ENCODE assay signal across 8 mouse cellular contexts in the genomic region with DNA sequence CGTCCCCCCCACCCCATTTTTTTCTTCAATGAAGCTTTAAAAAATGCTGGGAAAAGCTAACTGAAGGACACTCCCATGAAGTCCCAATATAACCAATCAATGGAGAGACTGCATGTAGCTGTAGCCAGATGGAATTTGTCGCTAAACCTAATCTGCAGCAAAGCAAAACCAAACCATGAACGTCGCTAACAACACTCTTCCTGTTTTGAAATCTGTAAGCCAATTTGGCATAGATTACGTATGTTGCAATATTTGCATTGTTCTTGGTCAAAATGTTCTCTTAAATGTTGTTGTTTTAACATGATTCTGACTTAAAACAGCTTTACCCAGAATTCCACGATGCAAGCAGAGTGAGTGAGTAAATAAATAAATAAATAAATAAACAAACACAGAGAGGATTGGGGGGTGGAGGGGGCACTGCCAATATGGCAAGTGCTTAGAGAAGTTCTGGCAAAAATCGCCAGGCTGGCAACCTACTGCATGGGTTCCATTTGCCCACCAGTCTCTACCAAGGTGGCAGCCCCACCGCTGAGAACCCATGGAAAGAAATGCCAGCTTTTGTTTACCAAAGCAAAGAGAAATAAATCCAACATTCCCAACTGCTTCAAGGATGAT.
DNase-seq lines count a peak whose midpoint lies in the region; ATAC-seq and TF ChIP-seq lines count a peak whose summit lies in the region.

No protein-coding gene starts in this region.

- no peak for DNase-seq in left cerebral cortex, adult 2 months (ENCODE audit: extremely low spot score in 1 of 2, low spot score in 2 of 2)
- DNase-seq in left cerebral cortex, postnatal 10 days (ENCODE audit: extremely low spot score in 1 of 2, low spot score in 2 of 2): no peak
- peak; percentile 70 for DNase-seq in embryonic facial prominence, embryonic 14.5 days (ENCODE audit: low spot score)
- DNase-seq in lung, postnatal 36 days: peak; percentile 56
- DNase-seq in spleen, postnatal 36 days (ENCODE audit: low spot score in 2 of 2): no peak
- no peak for DNase-seq in adrenal gland, adult 18-20 months (ENCODE audit: low spot score in 2 of 2)

- no peaks in the 10 kb centered on the region for H3K36me3 ChIP-seq in embryonic facial prominence, embryonic 14.5 days (ENCODE audit: control insufficient read depth, insufficient read depth, low read length)
- H3K36me3 ChIP-seq in hindbrain, embryonic 15.5 days: no peaks in the 10 kb centered on the region

- H3K27ac ChIP-seq in left cerebral cortex, adult 2 months: peak overlapping the region; percentile 71
- peak overlapping the region; percentile 31 for H3K27ac ChIP-seq in embryonic facial prominence, embryonic 14.5 days (replicated peaks; ENCODE audit: low read depth, low read length)
- H3K27ac ChIP-seq in hindbrain, embryonic 15.5 days (replicated peaks): peak overlapping the region; percentile 83

- no peaks in the 10 kb centered on the region for H3K9me3 ChIP-seq in embryonic facial prominence, embryonic 14.5 days (ENCODE audit: control insufficient read depth, low read length)
- no peaks in the 10 kb centered on the region for H3K9me3 ChIP-seq in hindbrain, embryonic 15.5 days

- WGBS in embryonic facial prominence, embryonic 14.5 days: 32% methylated on average over 8 of the region's 8 CpGs
- 18% methylated on average over 8 of the region's 8 CpGs for WGBS in hindbrain, embryonic 15.5 days

- ATAC-seq in embryonic facial prominence, embryonic 14.5 days (ENCODE audit: low read depth): peak; percentile 74
- peak; percentile 65 for ATAC-seq in hindbrain, embryonic 15.5 days (ENCODE audit: low FRiP score, low read depth)
- no peak for ATAC-seq in inflammation-experienced regulatory T-cells, adult 6 months

- peaks cover 29% of the 10 kb centered on the region for H3K4me1 ChIP-seq in embryonic facial prominence, embryonic 14.5 days (ENCODE audit: control insufficient read depth, insufficient read depth, low read length)
- H3K4me1 ChIP-seq in hindbrain, embryonic 15.5 days (replicated peaks): peaks cover 57% of the 10 kb centered on the region

- H3K4me3 ChIP-seq in left cerebral cortex, adult 2 months: peak overlapping the region; percentile 18
- H3K4me3 ChIP-seq in embryonic facial prominence, embryonic 14.5 days (ENCODE audit: low read depth, low read length): peak overlapping the region; percentile 29
- H3K4me3 ChIP-seq in hindbrain, embryonic 15.5 days: peak overlapping the region; percentile 36

- TF ChIP-seq CTCF in left cerebral cortex, adult 2 months (IDR thresholded peaks at IDR 0.05): no peak

- peak overlapping the region; percentile 64 for H3K4me2 ChIP-seq in embryonic facial prominence, embryonic 14.5 days (ENCODE audit: low read depth, low read length)
- H3K4me2 ChIP-seq in hindbrain, embryonic 15.5 days: peak overlapping the region; percentile 62

- no peaks in the 10 kb centered on the region for H3K27me3 ChIP-seq in embryonic facial prominence, embryonic 14.5 days (replicated peaks; ENCODE audit: control insufficient read depth, insufficient read depth, low read length)
- H3K27me3 ChIP-seq in hindbrain, embryonic 15.5 days: no peaks in the 10 kb centered on the region

- peak overlapping the region; percentile 57 for H3K9ac ChIP-seq in embryonic facial prominence, embryonic 14.5 days (ENCODE audit: low read depth, low read length)
- 0 out of 2 replicates have a peak overlapping the region, but pooled peaks have one; percentile 13 for H3K9ac ChIP-seq in hindbrain, embryonic 15.5 days

- intact Hi-C loops in left cerebral cortex, adult 2 months (cut with DNase I): loop anchor here (1.0 kb wide), 1 partner anchor 45 kb away; no protein-coding TSS in a partner anchor
- intact Hi-C loops in left cerebral cortex, postnatal 10 days (cut with DNase I): loop anchor here (5.0 kb wide), 1 partner anchor 44 kb away; no protein-coding TSS in a partner anchor

Comparison
In these comparisons a context has a peak if more than half of its experiments do, and no peak if none do; other contexts are left out.
1. DNase-seq: peak in embryonic facial prominence, embryonic 14.5 days (single experiment) and lung, postnatal 36 days (single experiment); none in left cerebral cortex, adult 2 months (0 of 2), left cerebral cortex, postnatal 10 days (0 of 2), spleen, postnatal 36 days (0 of 2) and adrenal gland, adult 18-20 months (0 of 2).
2. H3K27ac ChIP-seq: peak in every context shown above with its lines; median percentile 83 in hindbrain, embryonic 15.5 days; 71 in left cerebral cortex, adult 2 months; 31 in embryonic facial prominence, embryonic 14.5 days.
3. Peak in every context shown above with its lines, with median percentiles within 50 percentile points of each other: H3K4me3 ChIP-seq.